Mouse (Mus musculus) brain, embryonic 14.5 days (tissue): ENCODE measurements around the gene Zfp113.

ENCODE experiments used
- CTCF ChIP-seq: fragments of 200-500 bp; IDR thresholded peaks from 2 replicates; pipeline ENCODE4 v1.5.1; 2012; ENCODE audit warnings: inconsistent platforms, mild to moderate bottlenecking, moderate library complexity, borderline replicate concordance; ENCODE audit not compliant: insufficient read depth, insufficient read length; ENCODE audit errors: extremely low read depth
- POLR2A ChIP-seq: fragments of 200-500 bp; IDR thresholded peaks from 2 replicates; pipeline ENCODE4 v1.6.1; 2012; ENCODE audit warnings: mild to moderate bottlenecking, inconsistent platforms, borderline replicate concordance; ENCODE audit not compliant: poor library complexity, insufficient read depth, insufficient read length, severe bottlenecking; ENCODE audit errors: extremely low read depth

GRCm38 (mm10) chr5:138092771-138093170 lies 62.8 kb downstream of the Zfp113 start:
- TF ChIP-seq POLR2A (no peak), CTCF (no peak)
